Mouse (Mus musculus) ES-Bruce4 (cell line): ENCODE results near the gene Cdk8. TPM values are rescaled to one million over a fixed set of nuclear protein-coding genes. Genes with fewer than 3 reads are reported as not detected.

Experiments used
- H3K27ac ChIP-seq: 2 replicates; pipeline ENCODE4 v1.5.1; 2012; ENCODE audit warnings: low read length, inconsistent platforms; ENCODE audit not compliant: insufficient read depth
- H3K27me3 ChIP-seq: 2 replicates; pipeline ENCODE4 v1.6.1; 2012; ENCODE audit warnings: mild to moderate bottlenecking, low read length, inconsistent platforms; ENCODE audit not compliant: control insufficient read depth, poor library complexity, insufficient read depth, severe bottlenecking
- H3K36me3 ChIP-seq: 2 replicates; pipeline ENCODE4 v1.6.1; 2012; ENCODE audit warnings: inconsistent platforms, mild to moderate bottlenecking, low read length, moderate library complexity; ENCODE audit not compliant: control insufficient read depth, poor library complexity, insufficient read depth, severe bottlenecking
- H3K4me1 ChIP-seq: one replicate; pipeline ENCODE4 v1.8.1; 2011; ENCODE audit warnings: low read length; ENCODE audit not compliant: control insufficient read depth, insufficient read depth
- H3K4me3 ChIP-seq: 2 replicates; pipeline ENCODE4 v1.5.1; 2011; ENCODE audit warnings: low read depth, mild to moderate bottlenecking, low read length
- H3K9ac ChIP-seq: 2 replicates; pipeline ENCODE4 v1.6.1; 2012; ENCODE audit warnings: low read depth, mild to moderate bottlenecking, inconsistent platforms; ENCODE audit not compliant: poor library complexity, severe bottlenecking
- H3K9me3 ChIP-seq: replicated peaks from 2 replicates; pipeline ENCODE4 v1.6.1; 2012; ENCODE audit warnings: mild to moderate bottlenecking, low read length, inconsistent platforms; ENCODE audit not compliant: control insufficient read depth, poor library complexity, insufficient read depth, severe bottlenecking
- CTCF ChIP-seq: IDR thresholded peaks from one replicate; pipeline ENCODE4 v1.8.1; 2011; ENCODE audit warnings: low read depth, low read length
- EP300 ChIP-seq: IDR thresholded peaks from 2 replicates; pipeline ENCODE4 v1.6.1; 2011; ENCODE audit warnings: low read depth, low read length; ENCODE audit not compliant: insufficient read depth
- POLR2A ChIP-seq: IDR thresholded peaks from one replicate; pipeline ENCODE4 v1.8.1; 2011; ENCODE audit warnings: low read length; ENCODE audit not compliant: insufficient read depth
- polyA plus RNA-seq: library from polyadenylated mRNA; stranded (reverse); fragments of >200 nt; gene quantifications from 2 replicates; pipeline ENCODE4 v1.2.4, GENCODE M21; 2011; ENCODE audit warnings: low read depth; ENCODE audit not compliant: missing spikeins, insufficient read depth, insufficient read length

The Cdk8 gene
- polyA plus RNA-seq, 1 experiment, result 81.2 TPM

GRCm38 (mm10) chr5:146289921-146290320, 58.9 kb downstream of the Cdk8 start:
- H3K27ac ChIP-seq, result no peak overlapping the region
- no peaks in the 10 kb centered on the region for H3K4me1 ChIP-seq
- H3K27me3 ChIP-seq, result no peaks in the 10 kb centered on the region
- H3K9ac ChIP-seq, result no peak overlapping the region
- no peaks in the 10 kb centered on the region for H3K9me3 ChIP-seq
- peaks cover 21% of the 10 kb centered on the region for H3K36me3 ChIP-seq
- no peak for TF ChIP-seq POLR2A
- no peak overlapping the region for H3K4me3 ChIP-seq

GRCm38 (mm10) chr5:146290446-146290845, 59.4 kb downstream of the Cdk8 start:
- H3K27me3 ChIP-seq, result no peaks in the 10 kb centered on the region
- no peak overlapping the region for H3K9ac ChIP-seq
- H3K9me3 ChIP-seq, result no peaks in the 10 kb centered on the region
- H3K27ac ChIP-seq, result no peak overlapping the region
- no peak overlapping the region for H3K4me3 ChIP-seq
- no peaks in the 10 kb centered on the region for H3K4me1 ChIP-seq
- TF ChIP-seq CTCF (no peak), EP300 (no peak), POLR2A (no peak)
- H3K36me3 ChIP-seq, result peaks cover 20% of the 10 kb centered on the region

GRCm38 (mm10) chr5:146291560-146291959, 60.5 kb downstream of the Cdk8 start:
- TF ChIP-seq CTCF, result no peak
- TF ChIP-seq EP300, result no peak
- no peak for TF ChIP-seq POLR2A
- H3K4me3 ChIP-seq, result no peak overlapping the region
- H3K4me1 ChIP-seq, result no peaks in the 10 kb centered on the region
- no peaks in the 10 kb centered on the region for H3K27me3 ChIP-seq
- H3K27ac ChIP-seq, result no peak overlapping the region
- peaks cover 19% of the 10 kb centered on the region for H3K36me3 ChIP-seq
- no peak overlapping the region for H3K9ac ChIP-seq
- H3K9me3 ChIP-seq, result no peaks in the 10 kb centered on the region

- H3K27me3 ChIP-seq, result no peaks in the 10 kb centered on the region
- TF ChIP-seq EP300, result no peak
- no peak overlapping the region for H3K9ac ChIP-seq
- no peak overlapping the region for H3K4me3 ChIP-seq
- H3K4me1 ChIP-seq, result no peaks in the 10 kb centered on the region
- no peak overlapping the region for H3K27ac ChIP-seq
- H3K9me3 ChIP-seq, result no peaks in the 10 kb centered on the region
- H3K36me3 ChIP-seq, result peaks cover 18% of the 10 kb centered on the region
These were observed 62.1 kb downstream of the Cdk8 start for GRCm38 (mm10) chr5:146292896-146293680.

GRCm38 (mm10) chr5:146293919-146294700, 63.1 kb downstream of the Cdk8 start:
- peaks cover 20% of the 10 kb centered on the region for H3K36me3 ChIP-seq
- no peak overlapping the region for H3K27ac ChIP-seq
- no peak overlapping the region for H3K4me3 ChIP-seq
- H3K9me3 ChIP-seq, result no peaks in the 10 kb centered on the region
- H3K4me1 ChIP-seq, result no peaks in the 10 kb centered on the region
- TF ChIP-seq CTCF (no peak), EP300 (no peak), POLR2A (no peak)
- H3K27me3 ChIP-seq, result no peaks in the 10 kb centered on the region
- H3K9ac ChIP-seq, result no peak overlapping the region

- Histone ChIP-seq H3K9me3 (no peaks in the 10 kb centered on the region), H3K27me3 (no peaks in the 10 kb centered on the region), H3K27ac (no peak overlapping the region), H3K9ac (no peak overlapping the region), H3K36me3 (peaks cover 24% of the 10 kb centered on the region), H3K4me1 (no peaks in the 10 kb centered on the region), H3K4me3 (no peak overlapping the region)
- TF ChIP-seq POLR2A, result no peak
- TF ChIP-seq EP300, result no peak
- TF ChIP-seq CTCF, result no peak
These were observed 63.8 kb downstream of the Cdk8 start for GRCm38 (mm10) chr5:146294834-146295233.
